Mouse (Mus musculus): ENCODE measurements around the gene Capn8. TPM values are rescaled to one million over a fixed set of nuclear protein-coding genes. Genes with fewer than 3 reads are reported as not detected.

Gene Capn8
- 0.05 TPM in 1 of 2 replicates, not detected in the other for polyA plus RNA-seq (2016; fragmentation: Nextera tagmentation; extraction: Ambion mirVana)

DNA sequence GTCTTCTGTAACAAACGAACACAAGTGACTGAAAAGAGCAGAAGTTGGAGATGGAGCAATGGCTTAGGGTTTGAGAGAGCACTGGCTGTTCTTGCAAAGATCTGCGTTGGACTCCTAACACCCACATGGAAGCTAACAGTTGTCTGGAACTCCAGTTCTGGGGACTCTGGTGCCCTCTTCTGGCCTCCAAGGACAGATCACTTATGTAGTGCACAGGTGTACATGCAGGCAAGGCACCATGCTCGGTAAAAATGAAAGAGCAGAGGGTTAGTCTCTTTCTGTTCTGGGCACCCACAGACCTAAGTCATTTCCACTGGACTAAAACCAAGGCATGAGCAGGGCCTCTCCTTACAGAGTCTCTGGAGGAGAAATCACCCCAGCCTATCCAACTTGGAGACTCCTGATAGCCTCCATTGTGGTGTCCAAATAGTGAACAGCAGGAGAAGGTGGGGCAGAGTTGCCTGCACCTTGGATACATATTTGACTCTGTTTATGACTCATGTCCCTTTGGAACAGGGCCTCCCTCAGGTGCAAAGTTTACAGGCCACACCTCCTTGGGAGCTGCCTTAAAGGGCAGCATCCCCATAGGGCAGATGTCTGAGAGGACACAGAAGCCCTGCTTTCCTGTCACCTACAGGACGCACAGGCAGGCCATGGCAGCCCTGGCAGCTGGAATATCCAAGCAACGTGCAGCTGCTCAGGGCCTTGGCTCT lies at the start of gene Capn8:
Gene Capn8 (plus strand): TSS at position 600 of the 713 bp plus-strand sequence.
- 69% methylated on average over 5 of the region's 5 CpGs for WGBS
- H3K4me1 ChIP-seq = peaks cover 15% of the 10 kb centered on the region
- no peak within 1 kb of the TSS for H3K4me3 ChIP-seq
- H3K27ac ChIP-seq = no peak within 1 kb of the TSS; the same call in 1 of the 2 replicates
- no peaks in the 10 kb centered on the region for H3K9me3 ChIP-seq
- H3K36me3 ChIP-seq = no peaks in the 10 kb centered on the region
- DNase-seq (ENCODE audit: low spot score) = no peak
- 0 out of 2 replicates have a peak, but pooled peaks cover 4% of the 10 kb centered on the region for H3K27me3 ChIP-seq (ENCODE audit: insufficient read depth, poor library complexity, severe bottlenecking)

DNA sequence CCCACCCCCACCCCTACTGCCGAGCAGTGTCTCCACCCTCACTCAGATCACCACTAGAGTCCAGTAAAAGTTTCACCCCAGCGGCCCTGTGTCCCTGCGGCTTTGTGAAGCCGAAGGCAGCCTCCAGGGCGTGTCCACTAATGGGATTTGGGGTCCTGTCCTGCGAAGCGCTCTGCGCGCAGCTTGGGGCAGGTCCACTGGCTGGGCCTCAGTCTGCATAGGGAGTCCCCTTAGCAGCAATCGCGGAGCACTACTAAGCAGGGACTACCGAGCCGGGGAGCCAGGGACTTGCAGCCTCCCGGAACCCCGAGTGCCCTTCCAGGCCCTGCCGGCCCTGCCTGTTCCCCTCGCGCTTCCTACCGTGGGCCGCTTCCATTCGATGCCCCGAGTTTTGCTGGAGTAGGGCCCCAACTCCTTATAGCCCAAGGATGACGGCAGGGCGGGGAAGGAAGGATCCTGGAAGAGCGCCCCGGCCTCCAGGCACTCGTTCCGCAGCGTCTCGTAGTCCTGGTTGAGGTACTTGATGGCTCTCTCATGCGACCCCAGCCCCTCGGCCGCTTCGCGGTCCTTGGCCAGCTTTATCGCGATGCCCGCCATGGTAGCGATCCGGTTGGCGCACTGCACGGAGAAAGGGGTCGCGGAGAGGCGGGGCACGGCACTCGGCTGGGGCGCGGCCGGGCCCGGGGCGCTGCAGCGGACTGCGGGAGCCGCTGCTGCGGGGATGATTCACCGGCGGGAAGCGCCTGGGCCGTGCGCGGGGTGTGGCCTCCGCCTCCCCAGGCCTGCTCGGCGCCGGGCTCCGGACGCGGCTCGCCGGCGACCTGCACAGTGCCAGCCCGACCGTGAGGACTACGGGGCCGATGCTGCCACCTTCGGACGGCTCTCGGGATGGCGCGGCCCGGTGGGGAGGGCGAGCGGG lies 47.8 kb upstream of the Capn8 start, which contains the start of gene Capn2:
Gene Capn2 (minus strand): TSS at position 851 of the 919 bp plus-strand sequence.
- H3K4me1 ChIP-seq = peaks cover 74% of the 10 kb centered on the region
- H3K27me3 ChIP-seq (ENCODE audit: insufficient read depth, poor library complexity, severe bottlenecking) = peaks cover 9% of the 10 kb centered on the region; the same call in 1 of the 2 replicates
- peak within 1 kb of the TSS; percentile 89 for H3K4me3 ChIP-seq
- H3K36me3 ChIP-seq = peaks cover 19% of the 10 kb centered on the region
- H3K9me3 ChIP-seq = no peaks in the 10 kb centered on the region
- peak within 1 kb of the TSS; percentile 98 for H3K27ac ChIP-seq
- under 1% methylated on average over 84 of the region's 84 CpGs for WGBS
- peak; percentile 84 for DNase-seq (ENCODE audit: low spot score)

DNA sequence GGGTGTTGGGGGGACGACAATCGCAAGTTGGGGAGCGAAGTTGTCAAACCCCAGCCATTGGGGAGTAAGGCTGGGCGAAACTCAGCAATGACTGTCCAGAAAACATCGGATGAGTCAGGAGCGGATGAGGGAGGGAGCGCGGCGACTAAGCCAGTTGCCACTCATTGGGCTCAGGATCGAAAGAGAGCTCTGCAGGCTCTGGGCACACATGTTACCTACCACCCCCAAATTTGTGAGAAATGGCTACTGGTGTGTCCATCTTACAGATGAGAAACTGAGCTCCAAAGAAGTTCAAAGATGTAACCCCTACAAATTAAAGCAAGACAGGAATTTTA lies 47.2 kb upstream of the Capn8 start:
- Histone ChIP-seq H3K4me1 (peaks cover 68% of the 10 kb centered on the region), H3K27ac (peak overlapping the region; percentile 98), H3K36me3 (peaks cover 12% of the 10 kb centered on the region), H3K9me3 (no peaks in the 10 kb centered on the region), H3K4me3 (peak overlapping the region; percentile 89), H3K27me3 (ENCODE audit: insufficient read depth, poor library complexity, severe bottlenecking) (peaks cover 9% of the 10 kb centered on the region; the same call in 1 of the 2 replicates)
- no peak for DNase-seq (ENCODE audit: low spot score)
- WGBS = under 1% methylated on average over 10 of the region's 10 CpGs

DNA sequence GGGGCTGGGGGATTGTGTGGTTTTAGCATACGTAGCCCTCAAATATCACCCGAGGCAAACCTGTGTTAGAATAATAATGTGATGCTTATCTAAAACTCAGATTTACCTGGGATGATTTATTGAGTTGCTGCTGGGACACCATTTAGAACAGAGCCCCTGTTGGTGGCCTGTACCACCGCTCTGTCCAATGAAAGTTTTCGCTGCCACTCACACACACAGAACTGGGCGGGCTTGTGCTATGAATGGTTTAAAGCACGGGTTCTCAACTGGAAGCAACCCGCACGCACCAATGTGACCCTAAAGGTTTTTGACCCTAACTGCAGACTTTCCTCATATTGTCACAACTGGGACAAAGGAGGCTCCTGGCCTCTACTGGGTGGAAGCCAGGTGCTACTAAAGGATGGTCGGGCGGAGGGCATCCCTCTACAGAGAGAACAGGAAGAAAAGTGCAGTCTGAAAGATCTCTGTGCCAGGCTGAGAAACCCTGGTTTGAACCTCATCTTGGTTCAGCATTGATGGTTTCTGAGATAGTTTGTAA lies 46.6 kb upstream of the Capn8 start:
- no peak for DNase-seq (ENCODE audit: low spot score)
- H3K27ac ChIP-seq = no peak overlapping the region
- peaks cover 63% of the 10 kb centered on the region for H3K4me1 ChIP-seq
- peaks cover 9% of the 10 kb centered on the region; the same call in 1 of the 2 replicates for H3K27me3 ChIP-seq (ENCODE audit: insufficient read depth, poor library complexity, severe bottlenecking)
- no peaks in the 10 kb centered on the region for H3K9me3 ChIP-seq
- WGBS = 61% methylated on average over 10 of the region's 10 CpGs
- H3K4me3 ChIP-seq = peak overlapping the region; percentile 89; the same call in 1 of the 2 replicates
- H3K36me3 ChIP-seq = peaks cover 7% of the 10 kb centered on the region

DNA sequence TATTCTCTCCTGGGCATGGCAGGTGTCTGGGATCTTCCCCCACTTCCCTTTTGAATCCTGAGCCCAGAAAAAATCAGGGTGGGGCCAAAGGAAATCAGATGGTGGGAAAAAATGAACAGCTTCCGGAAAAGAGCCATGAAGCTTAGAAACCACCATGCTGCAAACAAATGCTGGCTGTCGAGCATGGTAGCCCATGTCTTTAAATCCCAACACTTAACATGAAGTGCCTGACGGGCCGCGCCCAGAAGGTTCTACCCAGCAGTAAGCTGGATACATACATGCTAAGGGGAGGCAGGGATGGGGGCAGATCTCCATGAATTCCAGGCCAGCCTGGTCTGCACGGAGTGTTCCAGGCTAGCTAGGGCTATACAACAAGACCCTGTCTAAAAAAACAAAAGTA lies 46.0 kb upstream of the Capn8 start:
- 83% methylated on average over 6 of the region's 6 CpGs for WGBS
- no peak for DNase-seq (ENCODE audit: low spot score)
- H3K9me3 ChIP-seq = no peaks in the 10 kb centered on the region
- peaks cover 6% of the 10 kb centered on the region for H3K36me3 ChIP-seq
- no peak overlapping the region for H3K4me3 ChIP-seq
- H3K27ac ChIP-seq = peak overlapping the region; percentile 78; the same call in 1 of the 2 replicates
- H3K4me1 ChIP-seq = peaks cover 59% of the 10 kb centered on the region
- peaks cover 9% of the 10 kb centered on the region; the same call in 1 of the 2 replicates for H3K27me3 ChIP-seq (ENCODE audit: insufficient read depth, poor library complexity, severe bottlenecking)

DNA sequence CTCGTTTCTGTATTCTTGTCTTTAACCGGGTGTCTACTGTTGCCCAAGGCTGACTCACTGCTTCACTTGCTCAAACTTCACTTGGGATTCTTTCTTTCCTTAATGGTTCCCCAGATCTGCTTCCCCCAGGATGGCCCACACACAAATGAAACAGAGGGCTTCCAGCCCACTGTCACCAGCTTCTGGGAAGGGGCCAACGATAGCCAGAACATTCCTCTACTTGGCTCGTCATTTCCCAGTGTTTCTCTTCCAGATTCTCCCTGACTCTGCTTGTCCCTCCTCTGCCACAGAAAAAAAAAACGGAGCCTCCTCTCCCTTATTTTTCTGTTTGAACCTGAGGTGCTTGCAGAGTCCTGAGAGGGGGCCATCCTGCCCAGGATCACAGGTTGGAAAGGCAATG lies 45.5 kb upstream of the Capn8 start:
- 59% methylated on average over 5 of the region's 5 CpGs for WGBS

DNA sequence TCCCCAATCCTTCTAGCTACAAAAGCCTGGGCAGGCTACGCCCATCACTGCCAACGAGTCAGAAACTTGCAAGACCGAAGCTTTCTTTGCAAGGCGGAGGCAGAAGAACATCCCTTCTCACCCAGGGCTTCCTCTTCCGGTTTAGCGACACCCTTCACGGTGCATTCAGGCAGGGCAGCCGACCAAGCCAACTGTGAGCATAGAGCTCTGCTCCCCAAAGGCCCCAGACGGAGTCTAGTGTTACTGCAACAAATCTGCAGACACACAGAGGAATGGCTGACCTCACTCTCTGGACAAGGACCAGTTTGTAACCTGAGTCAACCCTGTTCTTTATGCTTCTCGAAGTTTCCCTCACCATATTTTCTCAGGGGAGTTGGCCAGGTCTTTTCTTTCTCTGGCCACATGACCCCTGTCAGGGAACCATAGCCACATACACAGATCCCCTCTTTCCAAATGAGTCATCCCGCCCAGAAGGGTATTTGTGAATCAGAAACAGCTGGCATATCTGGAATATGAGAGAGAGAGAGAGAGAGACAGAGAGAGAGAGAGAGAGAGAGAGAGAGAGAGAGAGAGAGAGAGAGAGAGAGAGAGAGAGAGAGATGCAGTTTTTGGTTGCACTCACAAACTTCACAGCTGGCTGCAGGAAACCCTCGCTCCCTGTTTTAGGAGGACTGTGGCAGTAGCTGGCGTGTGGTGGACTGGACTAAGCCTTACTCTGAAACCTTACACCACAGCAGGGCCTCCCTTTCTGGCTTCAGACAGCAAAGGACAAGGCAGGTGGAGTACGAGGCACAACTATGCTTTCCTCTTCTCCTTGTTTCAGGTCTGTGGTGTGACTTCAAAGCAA lies 44.5 kb upstream of the Capn8 start:
- WGBS = 18% methylated on average over 14 of the region's 14 CpGs
- Histone ChIP-seq H3K27ac (peak overlapping the region; percentile 78), H3K4me1 (peaks cover 54% of the 10 kb centered on the region), H3K4me3 (peak overlapping the region; percentile 25), H3K9me3 (no peaks in the 10 kb centered on the region), H3K36me3 (0 out of 2 replicates have a peak, but pooled peaks cover 2% of the 10 kb centered on the region), H3K27me3 (ENCODE audit: insufficient read depth, poor library complexity, severe bottlenecking) (peaks cover 9% of the 10 kb centered on the region; the same call in 1 of the 2 replicates)
- DNase-seq (ENCODE audit: low spot score) = peak; percentile 82

More for the DNA sequence above, 45.5 kb upstream of the Capn8 start:
- Histone ChIP-seq H3K4me3 (no peak overlapping the region), H3K4me1 (peaks cover 57% of the 10 kb centered on the region), H3K27me3 (ENCODE audit: insufficient read depth, poor library complexity, severe bottlenecking) (peaks cover 9% of the 10 kb centered on the region; the same call in 1 of the 2 replicates), H3K36me3 (peaks cover 6% of the 10 kb centered on the region), H3K27ac (peak overlapping the region; percentile 78), H3K9me3 (no peaks in the 10 kb centered on the region)
- DNase-seq (ENCODE audit: low spot score) = no peak

DNA sequence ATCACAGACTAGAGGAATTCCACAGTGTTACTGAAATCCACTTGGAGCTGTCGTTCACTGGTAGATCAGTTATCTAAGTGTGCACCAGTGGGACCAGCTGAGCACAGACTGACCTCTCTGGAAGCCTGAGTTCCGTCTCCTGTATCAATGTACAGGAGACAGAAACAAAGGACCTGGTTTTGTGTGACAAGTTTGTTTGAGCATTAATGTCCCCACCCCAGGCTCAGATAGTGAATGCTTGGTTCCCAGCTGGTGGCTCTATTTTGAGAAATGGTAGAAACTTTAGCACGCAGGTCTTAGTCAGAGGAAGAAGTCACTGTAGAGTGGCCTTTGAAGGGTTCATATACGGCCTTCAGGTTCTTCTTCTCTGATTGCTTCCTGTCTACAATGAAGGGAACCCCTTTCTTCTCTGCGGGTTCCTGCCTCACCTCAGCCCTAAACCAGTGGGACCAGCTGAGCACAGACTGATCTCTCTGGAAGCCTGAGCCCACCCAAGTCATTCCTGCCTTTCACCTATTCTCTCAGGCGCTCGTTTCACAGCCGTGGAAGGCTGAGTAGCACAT lies 43.8 kb upstream of the Capn8 start:
- no peaks in the 10 kb centered on the region for H3K36me3 ChIP-seq
- WGBS = 52% methylated on average over 8 of the region's 8 CpGs
- peak overlapping the region; percentile 78 for H3K27ac ChIP-seq
- peaks cover 47% of the 10 kb centered on the region for H3K4me1 ChIP-seq
- H3K27me3 ChIP-seq (ENCODE audit: insufficient read depth, poor library complexity, severe bottlenecking) = peaks cover 9% of the 10 kb centered on the region; the same call in 1 of the 2 replicates
- H3K4me3 ChIP-seq = no peak overlapping the region
- peak; percentile 71 for DNase-seq (ENCODE audit: low spot score)
- no peaks in the 10 kb centered on the region for H3K9me3 ChIP-seq

DNA sequence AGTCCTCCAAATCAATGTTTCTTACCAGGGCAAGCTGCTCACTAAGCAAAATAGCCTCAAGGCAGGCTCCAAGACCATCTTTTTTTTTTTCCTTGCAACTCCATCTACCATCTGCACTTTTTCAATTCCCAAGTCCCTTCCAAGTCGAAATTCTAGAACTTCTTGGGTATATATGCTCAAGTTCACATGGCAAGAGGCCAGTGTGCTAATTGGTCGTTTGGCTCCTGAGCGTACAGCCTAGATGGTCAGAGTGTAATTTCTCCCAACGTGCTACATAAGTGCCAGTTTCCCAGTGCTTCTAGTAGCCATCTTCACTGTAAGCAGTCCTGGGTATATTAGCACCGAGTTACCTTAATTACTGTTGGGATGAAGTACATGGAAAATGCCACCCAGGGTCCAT lies 41.8 kb upstream of the Capn8 start:
- DNase-seq (ENCODE audit: low spot score) = no peak
- H3K27me3 ChIP-seq (ENCODE audit: insufficient read depth, poor library complexity, severe bottlenecking) = peaks cover 9% of the 10 kb centered on the region; the same call in 1 of the 2 replicates
- no peaks in the 10 kb centered on the region for H3K9me3 ChIP-seq
- no peaks in the 10 kb centered on the region for H3K36me3 ChIP-seq
- 79% methylated on average over 5 of the region's 5 CpGs for WGBS
- H3K4me1 ChIP-seq = peaks cover 42% of the 10 kb centered on the region
- no peak overlapping the region for H3K4me3 ChIP-seq
- H3K27ac ChIP-seq = no peak overlapping the region

DNA sequence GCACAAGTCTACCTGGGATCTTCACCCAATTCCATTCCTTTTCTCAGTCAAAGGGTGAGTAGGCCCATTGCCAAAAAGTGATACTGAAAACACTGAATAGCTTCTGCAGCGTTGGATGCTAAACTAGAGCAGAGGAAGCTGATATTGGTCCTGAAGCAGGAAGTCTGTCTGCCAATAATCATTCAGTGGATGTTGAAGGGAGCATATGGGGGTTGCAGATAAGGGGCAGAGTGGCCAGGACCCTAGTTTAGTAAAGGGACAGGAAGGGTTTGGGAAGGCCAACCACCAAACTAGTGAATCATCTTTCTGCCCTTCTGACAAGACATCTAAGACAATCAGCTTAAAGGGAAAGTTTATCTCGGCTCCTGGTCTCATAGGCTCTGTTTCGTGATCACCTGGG lies 41.1 kb upstream of the Capn8 start:
- Histone ChIP-seq H3K36me3 (no peaks in the 10 kb centered on the region), H3K9me3 (no peaks in the 10 kb centered on the region), H3K4me1 (peaks cover 46% of the 10 kb centered on the region), H3K27ac (no peak overlapping the region), H3K27me3 (ENCODE audit: insufficient read depth, poor library complexity, severe bottlenecking) (peaks cover 3% of the 10 kb centered on the region; the same call in 1 of the 2 replicates), H3K4me3 (no peak overlapping the region)
- DNase-seq (ENCODE audit: low spot score) = no peak
- 62% methylated on average over 3 of the region's 3 CpGs for WGBS

DNA sequence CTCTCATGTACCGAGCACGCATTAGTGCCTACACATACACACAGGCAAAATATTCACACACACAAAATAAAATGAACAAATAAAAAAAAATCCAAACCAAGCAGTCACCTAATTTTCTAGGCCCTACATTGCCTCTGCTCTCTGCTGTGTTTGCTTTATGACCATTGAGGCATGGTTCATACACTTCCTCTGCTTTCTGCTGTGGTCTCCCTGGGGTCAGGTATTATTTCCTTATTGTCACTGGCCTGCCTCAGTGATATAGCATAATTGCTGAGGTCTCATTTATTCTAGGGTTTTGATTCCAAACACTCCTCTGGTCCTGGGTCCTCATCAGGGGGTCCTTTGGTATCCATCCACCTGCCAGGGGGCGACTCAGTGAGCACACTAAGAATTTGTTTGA lies 39.2 kb upstream of the Capn8 start:
- Histone ChIP-seq H3K27me3 (ENCODE audit: insufficient read depth, poor library complexity, severe bottlenecking) (no peaks in the 10 kb centered on the region), H3K9me3 (no peaks in the 10 kb centered on the region), H3K4me3 (no peak overlapping the region), H3K36me3 (no peaks in the 10 kb centered on the region), H3K4me1 (peaks cover 32% of the 10 kb centered on the region), H3K27ac (no peak overlapping the region)
- no peak for DNase-seq (ENCODE audit: low spot score)
- WGBS = 91% methylated on average over 3 of the region's 3 CpGs
